Mouse (Mus musculus): Measurements from ENCODE around the gene Ofcc1.

The Ofcc1 gene

DNA sequence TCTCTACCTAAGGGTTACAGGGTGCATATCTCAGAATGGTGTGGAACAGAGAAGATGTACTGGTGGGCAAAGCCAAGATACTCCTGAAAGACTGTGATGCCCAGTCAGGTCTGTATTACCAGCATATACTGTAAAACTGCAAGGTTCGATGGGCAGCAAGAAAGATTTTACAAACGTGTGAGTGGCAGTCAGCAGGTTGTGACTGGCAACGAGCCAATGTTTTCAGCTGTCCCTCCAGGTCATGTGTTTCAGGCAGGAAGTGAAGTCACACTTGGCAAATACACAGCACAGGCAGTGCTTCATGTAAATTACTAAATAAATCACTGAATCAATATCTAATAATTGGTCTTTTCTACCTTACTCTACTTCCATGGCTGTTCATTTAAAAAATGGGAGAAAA is at the start of gene Ofcc1:
Ofcc1 (minus strand) TSS at position 163 of the 400 bp plus-strand sequence.
- DNase-seq (ENCODE audit: low spot score in 2 of 2) = no peak

DNA sequence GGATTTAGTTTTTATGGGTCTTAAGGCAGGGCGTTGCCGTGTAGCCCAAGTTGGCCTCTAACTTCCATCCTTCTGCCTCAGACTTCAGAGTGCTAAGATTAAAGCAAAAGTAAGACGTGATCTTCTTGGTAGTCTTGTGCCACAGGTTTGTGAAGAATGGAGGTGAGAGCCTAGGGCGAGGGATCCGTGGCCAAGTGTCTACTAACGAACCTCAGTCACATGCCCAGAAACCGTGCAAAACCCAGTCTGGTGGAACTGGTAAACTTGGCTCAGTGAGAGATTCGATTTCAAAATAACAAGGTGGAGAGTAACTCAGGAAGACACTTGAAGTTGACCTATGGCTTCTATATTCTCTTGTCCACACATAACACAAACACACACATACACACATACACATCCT is 28.9 kb upstream of the Ofcc1 start:
- no peak for DNase-seq (ENCODE audit: low spot score in 2 of 2)

- no peak for DNase-seq (ENCODE audit: low spot score in 2 of 2)
Observed at GRCm38 (mm10) chr13:40387446-40387845, 26.2 kb upstream of the Ofcc1 start.

GRCm38 (mm10) chr13:40384962-40385361 is 23.7 kb upstream of the Ofcc1 start:
- no peak for DNase-seq (ENCODE audit: low spot score in 2 of 2)

DNA sequence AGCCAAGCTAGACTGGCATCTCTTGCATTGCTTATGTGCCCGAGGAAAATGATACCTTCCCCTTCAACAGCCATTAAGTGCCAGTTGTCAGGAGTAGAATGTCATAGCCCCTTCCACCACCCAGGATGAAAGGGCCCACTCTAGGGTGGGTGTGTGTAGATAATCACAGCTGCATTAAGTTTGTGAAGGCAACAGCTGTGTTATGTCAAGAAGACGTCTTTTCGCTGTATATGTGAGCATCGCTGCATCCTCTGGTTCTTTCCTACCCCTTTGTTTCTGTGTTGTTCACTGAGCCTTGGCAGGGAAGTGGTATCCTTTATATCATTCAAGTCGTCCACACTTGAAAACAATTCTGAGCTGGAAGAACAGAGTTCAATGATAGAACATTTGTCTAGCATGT is 15.5 kb upstream of the Ofcc1 start:
- DNase-seq (ENCODE audit: low spot score in 2 of 2) = no peak

DNA sequence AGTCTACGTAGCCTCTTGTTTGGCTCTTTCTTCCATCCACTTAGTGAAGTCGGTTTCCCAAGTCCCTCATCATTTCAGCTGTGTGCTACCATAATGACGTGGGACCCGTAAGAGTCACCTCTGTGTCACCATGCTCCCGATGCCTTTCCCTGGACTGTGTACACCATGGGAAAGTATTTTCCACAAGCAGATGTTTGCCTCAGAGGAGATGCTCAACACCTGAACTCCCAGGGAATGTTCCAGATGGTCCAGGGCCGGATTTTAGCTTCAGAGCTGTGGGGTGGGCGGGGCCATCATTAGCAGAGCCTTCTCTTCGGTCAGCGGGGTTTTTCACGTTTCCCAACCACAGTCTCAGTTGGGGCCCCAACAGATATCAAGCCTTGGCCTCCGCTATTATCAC is 5.5 kb upstream of the Ofcc1 start:
- no peak for DNase-seq (ENCODE audit: low spot score in 2 of 2)

DNA sequence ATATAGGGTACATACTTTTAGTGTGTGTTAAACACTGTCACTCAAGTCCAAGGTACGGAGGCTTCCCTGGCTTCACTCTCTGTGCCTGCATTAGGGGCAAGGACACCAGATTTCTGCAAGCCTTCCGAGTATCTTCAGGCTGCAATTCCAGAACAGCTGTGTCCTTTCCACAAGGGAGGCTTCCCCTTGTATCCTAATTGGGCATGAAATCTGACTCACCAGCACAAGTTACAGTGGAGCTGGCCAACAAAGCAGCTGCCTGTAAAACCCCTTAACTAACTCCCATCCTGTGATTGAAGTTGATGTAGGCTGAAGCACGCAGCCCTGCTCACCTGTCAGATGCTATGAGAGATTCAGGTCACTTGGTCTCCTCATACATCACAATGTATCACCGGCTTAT is 3.6 kb upstream of the Ofcc1 start:
- no peak for DNase-seq (ENCODE audit: low spot score in 2 of 2)

GRCm38 (mm10) chr13:40360692-40361091 is 558 bp downstream of the Ofcc1 start:
- no peak for DNase-seq (ENCODE audit: low spot score in 2 of 2)

GRCm38 (mm10) chr13:40347045-40347444 is 14.2 kb downstream of the Ofcc1 start:
- no peak for DNase-seq (ENCODE audit: low spot score in 2 of 2)

DNA sequence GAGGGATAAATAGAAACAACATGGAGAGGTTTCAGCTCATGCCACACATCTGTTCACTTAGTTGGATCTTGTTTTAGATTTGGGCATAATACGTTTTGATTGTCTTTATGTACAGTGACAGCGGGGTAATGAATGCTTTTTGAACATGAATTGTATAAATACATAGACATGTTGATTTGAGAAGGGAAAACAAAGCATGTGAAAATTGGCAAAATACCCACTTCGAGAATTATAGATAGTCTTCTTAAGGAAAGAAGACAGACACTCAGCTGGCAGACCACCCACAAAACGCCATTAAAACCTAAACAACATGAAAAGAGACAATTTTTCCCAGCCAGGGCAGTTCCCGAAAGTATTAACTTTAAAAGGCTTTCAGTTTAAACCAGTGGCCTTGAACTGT is 37.9 kb downstream of the Ofcc1 start:
- DNase-seq (ENCODE audit: low spot score in 2 of 2) = no peak

GRCm38 (mm10) chr13:40320814-40321525 is 40.3 kb downstream of the Ofcc1 start:
- DNase-seq (ENCODE audit: low spot score in 2 of 2) = no peak

DNA sequence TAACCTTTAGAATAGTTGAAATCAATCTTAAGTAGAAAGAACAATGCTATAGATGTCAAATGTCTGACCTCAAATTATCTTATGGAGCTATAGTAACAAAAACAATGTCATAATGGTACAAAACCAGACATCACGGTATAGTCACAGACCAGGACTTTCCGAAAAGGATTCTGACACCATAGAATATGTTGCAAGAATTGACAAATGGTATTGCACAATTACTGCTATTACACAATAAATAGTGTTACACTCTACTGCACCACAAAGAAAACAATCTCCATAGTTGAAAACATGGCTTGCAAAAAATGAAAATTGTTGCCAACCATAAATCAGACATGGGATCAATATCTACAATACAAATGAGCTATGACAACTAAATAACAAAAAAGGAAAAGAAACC is 43.5 kb downstream of the Ofcc1 start:
- DNase-seq (ENCODE audit: low spot score in 2 of 2) = no peak

GRCm38 (mm10) chr13:40315158-40315792 is 46.0 kb downstream of the Ofcc1 start:
- DNase-seq (ENCODE audit: low spot score in 2 of 2) = no peak

GRCm38 (mm10) chr13:40292891-40293290 is 68.4 kb downstream of the Ofcc1 start:
- no peak for DNase-seq (ENCODE audit: low spot score in 2 of 2)

- DNase-seq (ENCODE audit: low spot score in 2 of 2) = no peak
Observed at GRCm38 (mm10) chr13:40290846-40291245, 70.4 kb downstream of the Ofcc1 start.

DNA sequence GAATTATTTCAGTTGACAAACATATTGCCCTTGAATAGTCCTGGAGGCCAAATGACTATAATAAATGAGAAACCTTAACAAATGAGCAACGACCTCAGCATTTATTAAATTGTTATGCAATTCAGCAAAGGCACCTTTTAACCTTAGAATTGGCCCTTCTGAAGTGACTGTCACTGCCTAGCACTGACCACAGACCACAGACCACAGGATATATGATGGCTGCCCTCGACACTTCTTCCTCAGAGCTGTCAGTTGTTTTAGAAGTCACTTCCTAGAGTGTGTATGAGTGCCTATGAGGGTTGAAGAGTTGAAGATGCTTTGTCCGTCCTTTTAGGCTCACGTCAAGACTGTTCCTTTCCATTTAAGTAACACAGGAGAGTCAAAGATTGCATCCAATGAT is 72.6 kb downstream of the Ofcc1 start:
- no peak for DNase-seq (ENCODE audit: low spot score in 2 of 2)

- DNase-seq (ENCODE audit: low spot score in 2 of 2) = no peak
Observed at GRCm38 (mm10) chr13:40287266-40288002, 73.8 kb downstream of the Ofcc1 start.

DNA sequence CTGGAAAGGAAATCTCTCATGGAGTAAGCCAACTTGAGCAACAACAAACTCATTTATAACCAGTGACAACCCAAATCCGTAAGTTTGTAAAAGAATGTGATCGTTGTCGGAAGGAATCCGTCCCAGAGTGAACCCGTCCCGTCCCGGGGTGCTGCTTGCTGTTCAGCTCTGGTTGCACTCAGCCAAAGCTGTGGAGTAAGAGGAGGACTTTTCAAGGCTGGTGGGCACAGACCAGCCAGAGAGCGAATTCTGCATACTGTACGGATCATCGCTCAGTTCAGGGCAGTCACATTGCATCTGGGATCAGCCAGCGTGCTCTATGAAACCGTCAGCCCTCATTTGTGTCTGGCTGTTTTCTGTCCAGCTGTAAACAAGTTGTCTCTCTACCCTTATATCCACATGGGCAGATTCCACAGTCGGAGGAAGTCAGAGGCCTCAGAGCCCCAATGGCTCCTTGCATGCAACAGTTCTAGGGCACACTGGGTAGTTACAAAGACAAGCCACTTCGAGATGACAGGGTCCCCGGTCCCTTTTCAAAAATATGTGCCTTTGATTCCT is 75.9 kb downstream of the Ofcc1 start:
- DNase-seq (ENCODE audit: low spot score in 2 of 2) = no peak

DNA sequence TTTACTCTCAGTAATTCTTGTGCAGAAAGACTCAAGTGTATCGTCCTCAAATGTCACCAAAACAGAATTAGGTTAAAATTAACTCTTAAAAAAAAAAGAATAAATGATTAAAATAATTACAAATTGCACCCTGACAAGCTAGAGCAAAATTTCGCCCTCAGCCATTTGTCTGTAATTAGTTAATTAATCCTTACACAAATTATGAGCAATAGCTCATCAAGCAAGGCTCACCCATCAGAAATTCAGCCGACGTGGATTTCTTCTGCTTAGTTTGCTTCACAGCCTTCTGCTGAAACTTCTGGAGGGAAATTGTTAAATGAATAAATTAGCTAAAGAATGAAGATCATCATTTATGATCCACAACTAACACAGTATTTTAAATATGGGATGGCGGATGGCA is 80.6 kb downstream of the Ofcc1 start:
- no peak for DNase-seq (ENCODE audit: low spot score in 2 of 2)

DNA sequence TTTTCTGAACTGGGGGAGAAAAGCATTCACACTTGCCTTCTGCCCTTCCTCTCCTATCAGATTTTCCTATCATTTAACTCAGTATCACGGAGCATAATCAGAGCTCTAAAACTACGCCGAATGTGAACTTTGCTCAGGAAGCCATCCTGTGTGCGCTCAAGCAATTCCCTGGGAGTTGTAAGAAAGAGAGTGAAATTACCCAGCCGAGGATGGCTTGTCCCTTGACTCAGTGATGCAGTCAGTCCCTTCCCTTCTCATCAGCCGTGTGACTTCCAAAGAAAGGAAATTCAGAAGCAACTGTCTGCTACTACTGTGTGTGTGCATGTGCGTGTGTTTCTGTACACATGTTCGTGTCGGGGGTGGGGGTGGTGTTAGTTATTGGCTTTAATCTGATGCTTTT is 93.7 kb downstream of the Ofcc1 start:
- no peak for DNase-seq (ENCODE audit: low spot score in 2 of 2)

GRCm38 (mm10) chr13:40263087-40263807 is 98.0 kb downstream of the Ofcc1 start:
- DNase-seq (ENCODE audit: low spot score in 2 of 2) = no peak

DNA sequence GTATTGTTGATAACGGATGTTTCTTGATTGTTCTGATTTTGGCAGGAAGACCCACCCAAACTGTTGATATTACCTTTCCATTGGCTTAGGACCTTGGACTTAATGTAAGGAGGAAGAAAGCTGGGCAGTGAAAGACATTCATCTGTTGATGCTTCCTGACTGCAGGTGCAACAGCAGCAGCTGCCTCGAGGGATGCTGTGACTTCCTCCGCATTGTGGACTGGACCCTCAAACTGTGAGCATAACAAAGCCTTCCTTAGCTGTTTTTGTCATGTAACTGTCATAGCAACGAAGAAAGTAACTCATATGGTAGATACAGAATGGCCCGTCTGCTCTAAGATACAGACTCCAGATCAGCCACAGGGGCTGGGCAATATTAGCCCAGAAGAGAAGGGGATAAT is 102.5 kb downstream of the Ofcc1 start:
- no peak for DNase-seq (ENCODE audit: low spot score in 2 of 2)
